Mouse (Mus musculus) embryo, embryonic 11.5 days (tissue): Measurements from ENCODE around the gene Nfkbil1.
A peak's percentile ranks its signal among the peaks of the same experiment; 100 is the strongest.

Experiments
- DNase-seq: peaks from one replicate; pipeline ENCODE4 v3.0.0-alpha.2; 2012; ENCODE audit warnings: low read depth, low spot score

Gene Nfkbil1

GRCm38 (mm10) chr17:35254241-35255098, 18.9 kb upstream of the Nfkbil1 start:
- peak; percentile 46 for DNase-seq

- DNase-seq = no peak
Measured at GRCm38 (mm10) chr17:35253293-35254093, 17.9 kb upstream of the Nfkbil1 start.

GRCm38 (mm10) chr17:35252619-35253292, 17.2 kb upstream of the Nfkbil1 start:
- DNase-seq = no peak

GRCm38 (mm10) chr17:35251981-35252380, 16.4 kb upstream of the Nfkbil1 start:
- DNase-seq = no peak

- DNase-seq = no peak
Measured at GRCm38 (mm10) chr17:35251162-35251719, 15.6 kb upstream of the Nfkbil1 start.

GRCm38 (mm10) chr17:35250348-35251120, 14.9 kb upstream of the Nfkbil1 start:
- no peak for DNase-seq

GRCm38 (mm10) chr17:35249451-35250197, 14.0 kb upstream of the Nfkbil1 start:
- no peak for DNase-seq

- no peak for DNase-seq
Measured at GRCm38 (mm10) chr17:35248986-35249385, 13.4 kb upstream of the Nfkbil1 start.

- DNase-seq = no peak
Measured at GRCm38 (mm10) chr17:35247144-35247543, 11.6 kb upstream of the Nfkbil1 start.

- no peak for DNase-seq
Measured at GRCm38 (mm10) chr17:35245731-35246623, 10.4 kb upstream of the Nfkbil1 start.

- no peak for DNase-seq
Measured at GRCm38 (mm10) chr17:35244999-35245398, 9.4 kb upstream of the Nfkbil1 start.

- no peak for DNase-seq
Measured at GRCm38 (mm10) chr17:35243086-35243485, 7.5 kb upstream of the Nfkbil1 start.

GRCm38 (mm10) chr17:35242015-35242941, 6.7 kb upstream of the Nfkbil1 start:
- DNase-seq = peak; percentile 51

- DNase-seq = peak; percentile 92
Measured at GRCm38 (mm10) chr17:35241305-35242014, 5.9 kb upstream of the Nfkbil1 start, which contains the start of gene Ddx39b. Gene Ddx39b, plus strand, starts transcription at chr17:35241746.

- DNase-seq = no peak
Measured at GRCm38 (mm10) chr17:35240384-35241304, 5.1 kb upstream of the Nfkbil1 start.

GRCm38 (mm10) chr17:35239700-35240099, 4.1 kb upstream of the Nfkbil1 start:
- DNase-seq = no peak
